Mouse (Mus musculus) spleen, adult 18-20 months (tissue): ENCODE results near the gene Csad.

Experiments
- DNase-seq, 2 experiments: peaks; one replicate each; pipeline ENCODE4 v3.0.0; 2022; ENCODE audit warnings: mixed read lengths in 2 of 2

Csad gene

GRCm38 (mm10) chr15:102195373-102195772, 9.2 kb downstream of the Csad start:
- no peak for DNase-seq

- no peak for DNase-seq
Measured at GRCm38 (mm10) chr15:102194439-102194838, 10.1 kb downstream of the Csad start.

- no peak for DNase-seq
Measured at GRCm38 (mm10) chr15:102193652-102194051, 10.9 kb downstream of the Csad start.

GRCm38 (mm10) chr15:102192820-102193386, 11.6 kb downstream of the Csad start:
- no peak for DNase-seq

GRCm38 (mm10) chr15:102192271-102192812, 12.2 kb downstream of the Csad start:
- no peak for DNase-seq

GRCm38 (mm10) chr15:102191699-102192098, 12.8 kb downstream of the Csad start:
- no peak for DNase-seq

- no peak for DNase-seq
Measured at GRCm38 (mm10) chr15:102188883-102189282, 15.6 kb downstream of the Csad start.

GRCm38 (mm10) chr15:102188096-102188495, 16.4 kb downstream of the Csad start:
- DNase-seq = no peak

GRCm38 (mm10) chr15:102186239-102186638, 18.3 kb downstream of the Csad start:
- no peak for DNase-seq

- DNase-seq = no peak
Measured at GRCm38 (mm10) chr15:102183076-102183475, 21.4 kb downstream of the Csad start.

GRCm38 (mm10) chr15:102179924-102180323, 24.6 kb downstream of the Csad start:
- no peak for DNase-seq

GRCm38 (mm10) chr15:102179106-102179505, 25.4 kb downstream of the Csad start:
- DNase-seq = no peak

- peak; percentile 71 to 86 for DNase-seq
Measured at GRCm38 (mm10) chr15:102178279-102178678, 26.2 kb downstream of the Csad start.

GRCm38 (mm10) chr15:102177417-102177816, 27.1 kb downstream of the Csad start:
- no peak for DNase-seq

- no peak for DNase-seq
Measured at GRCm38 (mm10) chr15:102176571-102177316, 27.8 kb downstream of the Csad start.

- no peak for DNase-seq
Measured at GRCm38 (mm10) chr15:102175736-102176319, 28.7 kb downstream of the Csad start.

GRCm38 (mm10) chr15:102173581-102173980, 30.9 kb downstream of the Csad start:
- DNase-seq = no peak

- no peak for DNase-seq
Measured at GRCm38 (mm10) chr15:102169064-102169463, 35.5 kb downstream of the Csad start.

- no peak for DNase-seq
Measured at GRCm38 (mm10) chr15:102167620-102168021, 36.9 kb downstream of the Csad start.

GRCm38 (mm10) chr15:102165468-102166100, 38.9 kb downstream of the Csad start:
- DNase-seq = no peak

GRCm38 (mm10) chr15:102163900-102164693, 40.4 kb downstream of the Csad start:
- no peak for DNase-seq

GRCm38 (mm10) chr15:102160415-102161060, 44.0 kb downstream of the Csad start:
- DNase-seq = no peak
